Mouse (Mus musculus): ENCODE data around the gene Med28.
A peak's percentile ranks its signal among the peaks of the same experiment; 100 is the strongest.

Med28 gene

GRCm38 (mm10) chr5:45513511-45513910 is 6.5 kb upstream of the Med28 start:
- no peak for DNase-seq

- DNase-seq: no peak
These were observed 5.4 kb upstream of the Med28 start for GRCm38 (mm10) chr5:45514599-45514998.

GRCm38 (mm10) chr5:45515151-45515743 is 4.8 kb upstream of the Med28 start:
- DNase-seq: no peak

GRCm38 (mm10) chr5:45520809-45521110 is 731 bp downstream of the Med28 start:
- no peak for DNase-seq

GRCm38 (mm10) chr5:45521601-45522000 is 1.6 kb downstream of the Med28 start:
- DNase-seq: no peak

- no peak for DNase-seq
These were observed 5.1 kb downstream of the Med28 start for GRCm38 (mm10) chr5:45525101-45525500.

GRCm38 (mm10) chr5:45526338-45526737 is 6.3 kb downstream of the Med28 start:
- no peak for DNase-seq

GRCm38 (mm10) chr5:45529696-45530095 is 9.7 kb downstream of the Med28 start:
- peak; percentile 7 for DNase-seq

- peak; percentile 83 for DNase-seq
These were observed 14.5 kb downstream of the Med28 start for GRCm38 (mm10) chr5:45534319-45535098.

GRCm38 (mm10) chr5:45535177-45535576 is 15.1 kb downstream of the Med28 start:
- DNase-seq: no peak

GRCm38 (mm10) chr5:45539502-45539901 is 19.5 kb downstream of the Med28 start:
- no peak for DNase-seq

- no peak for DNase-seq
These were observed 23.3 kb downstream of the Med28 start for GRCm38 (mm10) chr5:45543374-45543773.

GRCm38 (mm10) chr5:45549586-45549985 is 29.6 kb downstream of the Med28 start:
- no peak for DNase-seq

GRCm38 (mm10) chr5:45564054-45564453 is 44.0 kb downstream of the Med28 start:
- DNase-seq: no peak

- no peak for DNase-seq
These were observed 45.8 kb downstream of the Med28 start for GRCm38 (mm10) chr5:45565829-45566228.

GRCm38 (mm10) chr5:45572816-45573215 is 52.8 kb downstream of the Med28 start:
- DNase-seq: no peak

- DNase-seq: no peak
These were observed 56.7 kb downstream of the Med28 start for GRCm38 (mm10) chr5:45576716-45577115.

GRCm38 (mm10) chr5:45577376-45577775 is 57.3 kb downstream of the Med28 start:
- no peak for DNase-seq

Data from thymus, postnatal 25 days (tissue).